Mouse (Mus musculus): ENCODE measurements around the gene Svip.

Svip gene

DNA sequence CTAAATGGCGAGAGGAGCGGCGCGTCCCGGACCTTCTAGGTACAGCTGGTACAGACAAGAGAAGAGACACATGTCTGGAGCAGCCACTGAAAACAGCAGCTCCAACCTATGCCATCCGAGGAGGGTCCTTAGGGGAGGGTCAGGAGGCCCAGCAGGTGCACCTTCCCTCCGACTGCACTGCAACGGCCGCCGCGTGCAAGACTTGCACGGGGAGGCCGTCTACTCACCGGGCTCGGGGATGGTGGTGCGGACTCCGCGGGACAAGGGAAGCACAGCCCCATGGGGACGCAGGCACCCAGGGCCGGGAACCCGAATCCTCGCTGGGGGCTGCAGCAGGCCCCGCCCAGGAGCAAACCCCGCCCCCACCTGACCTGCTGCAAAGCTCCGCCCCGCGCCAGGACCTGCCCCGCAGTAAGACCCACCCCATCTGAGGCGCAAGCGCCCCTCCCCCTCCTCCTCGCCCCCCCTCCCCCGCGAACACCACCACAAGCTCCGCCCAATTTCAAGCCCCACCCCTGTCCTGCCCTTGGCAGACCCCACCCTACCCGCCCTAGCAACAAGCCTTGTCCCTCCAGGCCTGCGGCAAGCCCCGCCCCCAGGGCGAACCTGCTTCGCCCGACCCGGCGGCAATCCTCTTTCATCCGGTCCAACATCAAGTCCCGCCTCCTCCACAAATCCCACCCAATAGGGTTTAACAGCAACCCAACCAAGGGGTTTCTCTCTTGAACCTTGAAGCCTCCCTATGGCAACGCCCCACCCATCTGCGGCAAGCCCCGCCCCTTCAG lies at the start of gene Svip:
Gene Svip, minus strand, starts transcription at position 508 of the 785 bp plus-strand sequence.
- DNase-seq = peak; percentile 96 to 97

- DNase-seq = peak in 1 of 2 experiments; percentile 1
Measured at GRCm38 (mm10) chr7:52037600-52038582, 32.1 kb upstream of the Svip start.

GRCm38 (mm10) chr7:52024050-52024626 lies 18.3 kb upstream of the Svip start:
- DNase-seq = no peak

DNA sequence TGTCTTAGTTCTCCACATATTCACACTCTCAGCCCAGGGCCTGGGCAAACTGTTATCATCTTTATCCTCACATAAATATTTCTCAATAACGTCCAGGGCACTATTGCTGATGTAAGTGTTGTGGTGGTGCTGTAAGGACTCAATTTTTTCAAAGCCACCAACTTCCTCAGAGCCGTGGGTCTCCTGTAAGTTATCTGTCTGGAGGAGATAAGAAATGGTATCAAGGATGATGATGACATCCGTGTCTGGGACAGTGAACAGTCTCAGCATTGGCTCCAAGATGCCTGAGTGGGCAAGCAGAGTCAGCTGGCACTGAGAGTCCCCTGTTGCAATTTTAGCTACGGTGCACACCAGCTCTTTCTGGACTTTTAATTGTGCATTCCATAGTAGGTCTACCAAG lies 16.2 kb upstream of the Svip start:
- DNase-seq = no peak

GRCm38 (mm10) chr7:52015628-52016027 lies 9.8 kb upstream of the Svip start, which contains the start of gene 1700015G11Rik:
1700015G11Rik (minus strand) TSS chr7:52015728.
- no peak for DNase-seq

DNA sequence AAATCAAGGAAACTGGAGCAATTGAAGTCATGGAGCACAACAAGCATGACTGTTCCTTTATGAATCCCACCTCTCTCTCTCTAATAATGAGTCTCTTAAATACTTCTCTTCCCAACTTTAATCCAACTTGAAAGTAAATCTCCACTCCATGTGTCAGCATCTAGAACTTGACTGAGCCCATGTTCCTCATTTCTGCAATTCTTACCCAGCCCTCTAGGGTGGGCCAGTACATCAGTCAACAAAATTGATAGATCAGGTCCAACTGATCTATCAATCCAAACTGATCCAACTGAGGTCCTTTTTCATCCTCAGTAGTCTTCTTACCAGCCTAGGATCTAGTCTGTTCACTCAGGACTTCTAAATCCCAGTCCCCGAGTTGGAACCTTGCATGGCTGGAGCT lies 9.4 kb upstream of the Svip start:
- DNase-seq = no peak

GRCm38 (mm10) chr7:52013457-52013856 lies 7.6 kb upstream of the Svip start:
- no peak for DNase-seq

DNA sequence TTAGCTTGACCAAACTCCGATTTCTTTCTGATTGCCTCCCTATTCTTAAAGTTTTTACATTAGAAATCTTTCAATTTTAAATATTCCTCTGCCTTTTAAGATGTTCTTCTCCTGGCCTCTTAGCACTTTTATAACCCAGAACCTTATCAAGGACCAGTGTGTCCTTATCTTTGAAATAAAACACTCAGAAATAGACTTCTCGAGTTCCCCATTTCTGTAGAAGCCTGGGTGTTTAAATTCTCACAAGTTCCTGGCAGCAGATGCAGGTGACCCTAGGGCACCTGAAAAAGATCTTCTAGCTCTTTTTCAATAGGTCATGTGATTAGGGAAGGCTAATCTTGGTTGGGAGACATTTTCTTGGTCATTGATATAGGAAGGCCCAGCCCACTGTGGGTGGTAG lies 1.3 kb upstream of the Svip start:
- DNase-seq = no peak

DNA sequence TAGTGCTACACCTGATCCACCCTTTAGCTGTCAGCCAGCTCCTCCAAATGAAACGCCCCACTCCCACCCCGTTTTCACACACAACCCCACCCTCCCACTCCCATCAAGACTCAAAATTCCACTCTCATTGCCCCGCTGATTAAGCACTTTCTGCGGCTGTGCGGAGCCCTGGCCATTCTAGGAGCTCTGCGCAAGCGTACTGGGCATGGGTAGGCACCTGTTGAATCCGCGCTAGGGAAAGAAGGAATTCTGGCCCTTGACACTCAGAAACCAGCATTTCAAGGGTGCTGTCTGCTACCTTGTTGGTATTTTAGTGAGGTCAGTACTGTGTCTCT lies 445 bp upstream of the Svip start:
- DNase-seq = no peak

GRCm38 (mm10) chr7:51991020-51991419 lies 14.8 kb downstream of the Svip start:
- DNase-seq = no peak

- DNase-seq = no peak
Measured at GRCm38 (mm10) chr7:51986909-51987308, 18.9 kb downstream of the Svip start.

- no peak for DNase-seq
Measured at GRCm38 (mm10) chr7:51985763-51986162, 20.1 kb downstream of the Svip start.

- DNase-seq = no peak
Measured at GRCm38 (mm10) chr7:51982303-51982702, 23.5 kb downstream of the Svip start.

- no peak for DNase-seq
Measured at GRCm38 (mm10) chr7:51979271-51979670, 26.5 kb downstream of the Svip start.

- DNase-seq = no peak
Measured at GRCm38 (mm10) chr7:51975181-51975580, 30.6 kb downstream of the Svip start.

- DNase-seq = no peak
Measured at GRCm38 (mm10) chr7:51973526-51973925, 32.3 kb downstream of the Svip start.

GRCm38 (mm10) chr7:51973091-51973490 lies 32.7 kb downstream of the Svip start:
- no peak for DNase-seq

DNA sequence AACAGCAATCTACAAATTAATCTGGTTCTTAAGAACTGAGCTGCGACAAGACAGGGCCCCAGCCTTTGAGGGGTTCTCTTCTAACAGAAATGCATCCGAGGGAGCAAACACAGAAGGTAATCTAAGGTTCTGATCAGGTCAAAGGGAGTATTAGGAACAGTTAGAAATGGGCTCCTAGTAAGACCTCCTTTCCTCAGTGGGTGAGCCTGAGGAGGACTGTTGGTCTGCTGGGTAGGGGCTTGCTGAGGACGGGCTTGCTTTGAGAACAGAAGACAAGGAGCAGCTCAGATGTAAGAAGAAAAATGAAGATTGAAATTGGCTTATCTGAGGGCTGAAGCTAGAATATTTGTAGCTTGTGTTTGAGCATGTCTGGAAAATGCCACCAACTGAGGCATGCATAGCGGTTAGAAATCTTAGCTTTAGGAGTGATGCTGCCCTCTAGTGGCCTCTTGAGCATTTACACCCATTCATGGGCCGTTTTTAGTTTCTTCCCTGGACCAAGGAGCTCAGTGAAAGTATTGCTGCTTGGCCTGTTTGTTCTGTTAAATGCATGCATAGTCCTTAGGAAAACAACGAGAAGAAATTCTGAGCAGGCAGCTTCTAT lies 33.5 kb downstream of the Svip start:
- no peak for DNase-seq

DNA sequence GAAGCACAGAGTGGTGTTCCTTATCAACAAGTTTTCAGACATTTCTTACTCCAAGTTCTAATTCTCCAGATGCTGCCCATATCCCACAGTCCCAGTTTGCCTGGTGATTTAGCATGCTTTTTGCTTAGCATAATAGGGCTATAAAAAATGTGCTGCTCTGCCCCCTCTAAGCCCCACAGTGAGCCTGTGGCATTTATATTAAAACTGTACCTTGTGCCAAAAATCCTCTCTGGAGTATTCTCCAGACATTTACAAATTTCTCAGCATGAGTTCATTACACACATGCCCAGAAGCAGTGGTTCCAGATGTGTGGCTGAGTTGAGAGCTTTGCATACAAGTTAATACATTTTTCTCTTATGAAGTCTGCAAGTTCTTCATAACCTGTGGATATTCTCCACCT lies 36.4 kb downstream of the Svip start:
- no peak for DNase-seq

DNA sequence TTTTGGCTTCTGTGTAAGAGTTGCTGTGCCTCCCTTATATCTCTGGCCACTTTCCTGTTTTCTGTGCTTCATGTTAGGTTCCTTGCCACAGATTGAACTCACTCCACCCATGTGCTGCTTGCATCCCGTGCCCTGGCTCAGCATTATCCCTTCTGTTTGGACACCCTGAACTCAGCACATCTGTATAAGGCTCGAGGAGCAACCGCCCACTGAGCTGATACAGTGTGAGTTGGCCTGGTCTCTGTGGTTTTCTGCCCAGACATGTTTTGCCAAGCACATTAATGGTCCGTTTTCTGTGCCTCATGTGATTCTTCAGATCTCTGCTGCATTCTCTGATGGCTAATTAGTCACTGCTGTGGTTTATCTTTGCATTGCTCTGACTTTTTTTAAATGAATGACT lies 38.2 kb downstream of the Svip start:
- no peak for DNase-seq

- no peak for DNase-seq
Measured at GRCm38 (mm10) chr7:51964681-51965080, 41.1 kb downstream of the Svip start.

GRCm38 (mm10) chr7:51962219-51962952 lies 43.4 kb downstream of the Svip start:
- DNase-seq = no peak
